In genomic region chr1:186924027-186924426, GRCm38 (mm10) we compare ENCODE assay signal across 24 mouse cellular contexts. TPM values are rescaled to one million over a fixed set of nuclear protein-coding genes. Genes with fewer than 3 reads are reported as not detected.
A peak's percentile ranks its signal among the peaks of the same experiment; 100 is the strongest.
DNase-seq lines count a peak whose midpoint lies in the region; ATAC-seq and TF ChIP-seq lines count a peak whose summit lies in the region.
"Had no signal": no experiment of that assay in that cellular context is flagged by ENCODE, and none has a peak within 500 bp of the region (broad histone marks: within the 10 kb centered on the region; RNA-seq: fewer than 3 reads in every experiment).

No protein-coding gene starts in this region.

- no peaks in the 10 kb centered on the region; the same call in 1 of the 2 replicates for H3K27me3 ChIP-seq in forebrain, embryonic 15.5 days
- no peaks in the 10 kb centered on the region for H3K27me3 ChIP-seq in forebrain, embryonic 11.5 days (ENCODE audit: control insufficient read depth, insufficient read depth, low read length)
- no peaks in the 10 kb centered on the region for H3K27me3 ChIP-seq in hindbrain, postnatal 0 days (ENCODE audit: insufficient read depth, low read length)
- H3K27me3 ChIP-seq in hindbrain, embryonic 11.5 days (ENCODE audit: control insufficient read depth, insufficient read depth, low read length), result peaks cover 8% of the 10 kb centered on the region; the same call in 1 of the 2 replicates
- H3K27me3 ChIP-seq in neural tube, embryonic 15.5 days (replicated peaks), result peaks cover 12% of the 10 kb centered on the region; the same call in 1 of the 2 replicates
- H3K27me3 ChIP-seq: heart, embryonic 12.5 days; liver, embryonic 15.5 days had no signal

- H3K9ac ChIP-seq in forebrain, embryonic 15.5 days (replicated peaks), result no peak overlapping the region
- H3K9ac ChIP-seq in forebrain, embryonic 11.5 days (ENCODE audit: low read length), result no peak overlapping the region
- no peak overlapping the region for H3K9ac ChIP-seq in hindbrain, postnatal 0 days (replicated peaks; ENCODE audit: low read length)
- no peak overlapping the region for H3K9ac ChIP-seq in hindbrain, embryonic 11.5 days (ENCODE audit: low read depth, low read length)
- no peak overlapping the region for H3K9ac ChIP-seq in neural tube, embryonic 15.5 days (replicated peaks)
- H3K9ac ChIP-seq: heart, embryonic 12.5 days; hindbrain, embryonic 12.5 days; liver, embryonic 15.5 days; neural tube, embryonic 13.5 days had no signal

- WGBS in forebrain, embryonic 15.5 days, result 21% methylated on average over 12 of the region's 12 CpGs
- 56% methylated on average over 12 of the region's 12 CpGs for WGBS in forebrain, embryonic 11.5 days
- WGBS in hindbrain, postnatal 0 days, result 32% methylated on average over 12 of the region's 12 CpGs
- 71% methylated on average over 12 of the region's 12 CpGs for WGBS in hindbrain, embryonic 11.5 days
- WGBS in neural tube, embryonic 15.5 days, result 32% methylated on average over 12 of the region's 12 CpGs

- DNase-seq in adrenal gland, postnatal 10 days, result peak; percentile 9
- no peak for DNase-seq in adrenal gland, postnatal 14 days
- DNase-seq in forebrain, embryonic 11.5 days (ENCODE audit: low spot score), result no peak
- peak; percentile 53 for DNase-seq in hindbrain, postnatal 0 days (ENCODE audit: low spot score)
- no peak for DNase-seq in hindbrain, embryonic 11.5 days (ENCODE audit: low spot score)
- DNase-seq in neural tube, embryonic 10.5 days (ENCODE audit: extremely low spot score, low spot score), result no peak
- DNase-seq: cerebellum, adult 11-12 months; gastrocnemius, postnatal 25 days; spleen, adult 18-20 months had no signal

- no peak for TF ChIP-seq CTCF in hindbrain, postnatal 0 days (IDR thresholded peaks at IDR 0.05; ENCODE audit: low read depth)

- no peaks in the 10 kb centered on the region for H3K9me3 ChIP-seq in forebrain, embryonic 15.5 days
- no peaks in the 10 kb centered on the region for H3K9me3 ChIP-seq in forebrain, embryonic 11.5 days (ENCODE audit: control insufficient read depth, low read length)
- no peaks in the 10 kb centered on the region for H3K9me3 ChIP-seq in hindbrain, postnatal 0 days (ENCODE audit: low read length)
- no peaks in the 10 kb centered on the region for H3K9me3 ChIP-seq in hindbrain, embryonic 11.5 days (ENCODE audit: control insufficient read depth, low read length)
- no peaks in the 10 kb centered on the region for H3K9me3 ChIP-seq in neural tube, embryonic 15.5 days (replicated peaks)
- H3K9me3 ChIP-seq: heart, embryonic 12.5 days; hindbrain, embryonic 12.5 days; liver, embryonic 15.5 days; neural tube, embryonic 13.5 days had no signal

- peaks cover 31% of the 10 kb centered on the region for H3K4me1 ChIP-seq in forebrain, embryonic 15.5 days
- H3K4me1 ChIP-seq in forebrain, embryonic 11.5 days (replicated peaks; ENCODE audit: control insufficient read depth, insufficient read depth, low read length), result peaks cover 4% of the 10 kb centered on the region
- peaks cover 3% of the 10 kb centered on the region; the same call in 1 of the 2 replicates for H3K4me1 ChIP-seq in hindbrain, postnatal 0 days (ENCODE audit: insufficient read depth, low read length)
- 0 out of 2 replicates have a peak, but pooled peaks cover 3% of the 10 kb centered on the region for H3K4me1 ChIP-seq in hindbrain, embryonic 11.5 days (replicated peaks; ENCODE audit: control insufficient read depth, insufficient read depth, low read length)
- peaks cover 6% of the 10 kb centered on the region; the same call in 1 of the 2 replicates for H3K4me1 ChIP-seq in neural tube, embryonic 15.5 days
- H3K4me1 ChIP-seq: liver, embryonic 15.5 days had no signal

- ATAC-seq in forebrain, embryonic 15.5 days (replicated peaks), result peak; percentile 55; the same call in 1 of the 2 replicates
- no peak for ATAC-seq in forebrain, embryonic 11.5 days (replicated peaks; ENCODE audit: low FRiP score)
- ATAC-seq in hindbrain, postnatal 0 days, result no peak
- ATAC-seq in hindbrain, embryonic 11.5 days (ENCODE audit: low FRiP score), result no peak
- no peak for ATAC-seq in neural tube, embryonic 15.5 days (ENCODE audit: low FRiP score)
- ATAC-seq: intestine, postnatal 0 days; lung, postnatal 0 days had no signal

- H3K36me3 ChIP-seq in forebrain, embryonic 15.5 days, result no peaks in the 10 kb centered on the region
- H3K36me3 ChIP-seq in forebrain, embryonic 11.5 days (ENCODE audit: control insufficient read depth, insufficient read depth, low read length), result no peaks in the 10 kb centered on the region
- H3K36me3 ChIP-seq in hindbrain, postnatal 0 days (ENCODE audit: insufficient read depth, low read length), result no peaks in the 10 kb centered on the region
- H3K36me3 ChIP-seq in hindbrain, embryonic 11.5 days (ENCODE audit: control insufficient read depth, insufficient read depth, low read length), result no peaks in the 10 kb centered on the region
- H3K36me3 ChIP-seq in neural tube, embryonic 15.5 days, result no peaks in the 10 kb centered on the region
- H3K36me3 ChIP-seq: heart, embryonic 12.5 days; hindbrain, embryonic 12.5 days; liver, embryonic 15.5 days; neural tube, embryonic 13.5 days had no signal

- no peak overlapping the region for H3K27ac ChIP-seq in forebrain, embryonic 15.5 days (replicated peaks)
- no peak overlapping the region for H3K27ac ChIP-seq in forebrain, embryonic 11.5 days (ENCODE audit: low read depth, low read length)
- no peak overlapping the region for H3K27ac ChIP-seq in hindbrain, postnatal 0 days
- no peak overlapping the region for H3K27ac ChIP-seq in hindbrain, embryonic 11.5 days (ENCODE audit: low read depth, low read length)
- no peak overlapping the region for H3K27ac ChIP-seq in neural tube, embryonic 15.5 days (replicated peaks)
- H3K27ac ChIP-seq: hindbrain, embryonic 12.5 days; liver, embryonic 15.5 days; neural tube, embryonic 13.5 days had no signal

- H3K4me3 ChIP-seq in forebrain, embryonic 15.5 days, result no peak overlapping the region
- H3K4me3 ChIP-seq in forebrain, embryonic 11.5 days (ENCODE audit: low read depth, low read length), result no peak overlapping the region
- no peak overlapping the region for H3K4me3 ChIP-seq in hindbrain, postnatal 0 days (ENCODE audit: low read length)
- no peak overlapping the region for H3K4me3 ChIP-seq in hindbrain, embryonic 11.5 days (ENCODE audit: low read depth, low read length)
- H3K4me3 ChIP-seq in neural tube, embryonic 15.5 days (replicated peaks), result no peak overlapping the region
- H3K4me3 ChIP-seq: heart, embryonic 12.5 days; hindbrain, embryonic 12.5 days; liver, embryonic 15.5 days; neural tube, embryonic 13.5 days had no signal

- H3K4me2 ChIP-seq in forebrain, embryonic 15.5 days (replicated peaks), result no peak overlapping the region; the same call in 1 of the 2 replicates
- H3K4me2 ChIP-seq in forebrain, embryonic 11.5 days (ENCODE audit: low read depth, low read length, severe bottlenecking), result no peak overlapping the region
- H3K4me2 ChIP-seq in hindbrain, postnatal 0 days (ENCODE audit: low read depth, low read length), result peak overlapping the region; percentile 10; the same call in 1 of the 2 replicates
- H3K4me2 ChIP-seq in hindbrain, embryonic 11.5 days (replicated peaks; ENCODE audit: low read depth, low read length), result no peak overlapping the region
- peak overlapping the region; percentile 7; the same call in 1 of the 2 replicates for H3K4me2 ChIP-seq in neural tube, embryonic 15.5 days
- H3K4me2 ChIP-seq: heart, embryonic 12.5 days; hindbrain, embryonic 12.5 days; liver, embryonic 15.5 days; neural tube, embryonic 13.5 days had no signal

RNA-seq across cellular contexts. Expression of gene D1Pas1, which starts 43.2 kb away (rescaled TPM):
- total RNA-seq in adrenal gland, postnatal 10 days (2021), result not detected
- not detected in 2 replicates for total RNA-seq in adrenal gland, postnatal 14 days (2021)
- not detected in 2 replicates for polyA plus RNA-seq in forebrain, embryonic 15.5 days (2015; fragmentation: Nextera tagmentation; extraction: Ambion mirVana)
- 0.11 TPM in 1 of 2 replicates, not detected in the other for polyA plus RNA-seq in forebrain, embryonic 11.5 days (2014; fragmentation: Nextera tagmentation; extraction: Ambion mirVana)
- total RNA-seq in hindbrain, postnatal 0 days (2014; rRNA removed), result not detected in 2 replicates
- 0.14 TPM in 1 of 2 replicates, not detected in the other for polyA plus RNA-seq in hindbrain, postnatal 0 days (2015; fragmentation: Nextera tagmentation; extraction: Ambion mirVana)
- polyA plus RNA-seq in hindbrain, embryonic 11.5 days (2014; fragmentation: Nextera tagmentation; extraction: Ambion mirVana), result 0.06 TPM in 1 of 2 replicates, not detected in the other
- polyA plus RNA-seq in neural tube, embryonic 15.5 days (2015; fragmentation: Nextera tagmentation; extraction: Ambion mirVana), result 0.12 and 0.13 TPM in 2 replicates
- total RNA-seq: adrenal gland, adult 18-20 months; gastrocnemius, postnatal 25 days; layer of hippocampus, adult 18-20 months; megakaryocyte progenitor cell, adult 5-6 weeks; MEL had no signal
- polyA plus RNA-seq: intestine, postnatal 0 days; kidney, embryonic 16.5 days; liver, embryonic 15.5 days; lung, postnatal 0 days; stomach, embryonic 14.5 days; thymus, postnatal 0 days had no signal

Comparison
In these comparisons a context has a peak if more than half of its experiments do, and no peak if none do; other contexts are left out.
1. DNase-seq: peak in adrenal gland, postnatal 10 days (single experiment) and hindbrain, postnatal 0 days (single experiment); none in adrenal gland, postnatal 14 days (single experiment), forebrain, embryonic 11.5 days (single experiment), hindbrain, embryonic 11.5 days (single experiment) and neural tube, embryonic 10.5 days (single experiment).
2. H3K4me2 ChIP-seq: peak in hindbrain, postnatal 0 days (single experiment) and neural tube, embryonic 15.5 days (single experiment); none in forebrain, embryonic 15.5 days (single experiment), forebrain, embryonic 11.5 days (single experiment) and hindbrain, embryonic 11.5 days (single experiment).